Mouse (Mus musculus) ovary, postnatal 14 days (tissue): ENCODE measurements around the gene Gm49333.

ENCODE experiments used
- DNase-seq: peaks from one replicate; pipeline ENCODE4 v3.0.0; 2022; ENCODE audit warnings: low spot score

Gm49333 gene

GRCm38 (mm10) chr16:20691617-20692016, 80.2 kb downstream of the Gm49333 start:
- no peak for DNase-seq

- DNase-seq, result no peak
Measured at GRCm38 (mm10) chr16:20692241-20692965, 81.0 kb downstream of the Gm49333 start.

GRCm38 (mm10) chr16:20693111-20693701, 81.8 kb downstream of the Gm49333 start, which contains the start of gene Fam131a:
Gene Fam131a (plus strand): TSS chr16:20693241.
- peak; percentile 78 for DNase-seq

- no peak for DNase-seq
Measured at GRCm38 (mm10) chr16:20694781-20695180, 83.4 kb downstream of the Gm49333 start.
